Mouse (Mus musculus): Measurements from ENCODE around the gene Lpar2. TPM values are rescaled to one million over a fixed set of nuclear protein-coding genes. Genes with fewer than 3 reads are reported as not detected.

The Lpar2 gene
- polyA plus RNA-seq, 1 experiment from 2014 or later: 1.7 TPM

DNA sequence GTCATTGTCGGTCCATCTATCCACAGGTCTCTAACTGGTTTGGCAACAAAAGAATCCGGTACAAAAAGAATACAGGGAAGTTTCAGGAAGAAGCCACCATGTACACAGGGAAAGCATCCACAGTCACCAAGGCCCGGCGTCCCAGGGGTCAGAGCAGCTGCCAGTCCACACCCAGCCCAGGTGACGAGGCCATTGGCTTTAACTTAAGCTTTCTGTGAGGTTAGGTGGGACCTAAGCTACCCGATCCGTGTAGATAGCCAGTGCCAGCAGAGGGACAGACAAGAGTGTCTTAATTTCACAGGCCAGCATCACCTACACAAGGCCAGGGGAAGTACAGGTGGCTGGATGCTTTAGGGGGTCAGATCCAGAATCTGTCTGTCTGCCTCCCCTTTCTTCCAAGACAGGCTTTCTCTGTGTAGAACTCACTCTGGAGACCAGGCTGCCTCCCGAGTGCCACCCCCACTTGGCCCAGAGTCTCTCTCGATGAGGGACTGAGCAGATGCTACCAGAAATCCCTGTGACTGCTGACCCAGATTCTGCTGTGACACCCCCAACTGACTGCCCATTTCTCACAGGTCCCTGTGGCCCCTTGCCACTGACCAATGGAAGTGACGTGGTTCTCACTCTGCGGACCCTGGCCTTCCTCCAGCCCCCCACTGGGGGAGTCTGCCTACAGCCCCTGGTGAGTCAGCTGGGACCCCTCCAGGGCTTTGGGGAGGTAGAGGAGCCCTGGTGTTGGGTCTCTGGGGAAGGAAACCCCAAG lies 48.0 kb downstream of the Lpar2 start:
- Histone ChIP-seq H3K4me3 (ENCODE audit: low read length) (no peak overlapping the region), H3K9me3 (ENCODE audit: control insufficient read depth, low read length) (no peaks in the 10 kb centered on the region), H3K4me1 (ENCODE audit: control insufficient read depth, insufficient read depth, low read length) (no peaks in the 10 kb centered on the region), H3K27ac (ENCODE audit: low read depth, low read length) (no peak overlapping the region), H3K4me2 (replicated peaks; ENCODE audit: low read depth, low read length) (no peak overlapping the region), H3K9ac (ENCODE audit: low read depth, low read length) (no peak overlapping the region), H3K27me3 (ENCODE audit: control insufficient read depth, insufficient read depth, low read length) (no peaks in the 10 kb centered on the region), H3K36me3 (ENCODE audit: control insufficient read depth, insufficient read depth, low read length) (no peaks in the 10 kb centered on the region)
- 83% methylated on average over 11 of the region's 11 CpGs for WGBS
- no peak for ATAC-seq (ENCODE audit: low FRiP score, low TSS enrichment)

- no peak overlapping the region for H3K27ac ChIP-seq (ENCODE audit: low read depth, low read length)
- H3K9me3 ChIP-seq (ENCODE audit: control insufficient read depth, low read length): no peaks in the 10 kb centered on the region
- H3K36me3 ChIP-seq (ENCODE audit: control insufficient read depth, insufficient read depth, low read length): no peaks in the 10 kb centered on the region
- no peak for ATAC-seq (ENCODE audit: low FRiP score, low TSS enrichment)
- 83% methylated on average over 6 of the region's 6 CpGs for WGBS
- no peak overlapping the region for H3K4me3 ChIP-seq (ENCODE audit: low read length)
- H3K4me1 ChIP-seq (ENCODE audit: control insufficient read depth, insufficient read depth, low read length): no peaks in the 10 kb centered on the region
- H3K4me2 ChIP-seq (replicated peaks; ENCODE audit: low read depth, low read length): no peak overlapping the region
- no peaks in the 10 kb centered on the region for H3K27me3 ChIP-seq (ENCODE audit: control insufficient read depth, insufficient read depth, low read length)
- no peak overlapping the region for H3K9ac ChIP-seq (ENCODE audit: low read depth, low read length)
Observed at GRCm38 (mm10) chr8:69870907-69871306, 48.7 kb downstream of the Lpar2 start.

- H3K4me1 ChIP-seq (ENCODE audit: control insufficient read depth, insufficient read depth, low read length): no peaks in the 10 kb centered on the region
- H3K4me2 ChIP-seq (replicated peaks; ENCODE audit: low read depth, low read length): no peak overlapping the region
- H3K36me3 ChIP-seq (ENCODE audit: control insufficient read depth, insufficient read depth, low read length): no peaks in the 10 kb centered on the region
- no peak overlapping the region for H3K27ac ChIP-seq (ENCODE audit: low read depth, low read length)
- WGBS: 11% methylated on average over 9 of the region's 9 CpGs
- peaks cover 10% of the 10 kb centered on the region for H3K27me3 ChIP-seq (ENCODE audit: control insufficient read depth, insufficient read depth, low read length)
- no peak for ATAC-seq (ENCODE audit: low FRiP score, low TSS enrichment)
- no peak overlapping the region for H3K9ac ChIP-seq (ENCODE audit: low read depth, low read length)
- no peaks in the 10 kb centered on the region for H3K9me3 ChIP-seq (ENCODE audit: control insufficient read depth, low read length)
- H3K4me3 ChIP-seq (ENCODE audit: low read length): no peak overlapping the region
Observed at GRCm38 (mm10) chr8:69874155-69874554, 51.9 kb downstream of the Lpar2 start.

DNA sequence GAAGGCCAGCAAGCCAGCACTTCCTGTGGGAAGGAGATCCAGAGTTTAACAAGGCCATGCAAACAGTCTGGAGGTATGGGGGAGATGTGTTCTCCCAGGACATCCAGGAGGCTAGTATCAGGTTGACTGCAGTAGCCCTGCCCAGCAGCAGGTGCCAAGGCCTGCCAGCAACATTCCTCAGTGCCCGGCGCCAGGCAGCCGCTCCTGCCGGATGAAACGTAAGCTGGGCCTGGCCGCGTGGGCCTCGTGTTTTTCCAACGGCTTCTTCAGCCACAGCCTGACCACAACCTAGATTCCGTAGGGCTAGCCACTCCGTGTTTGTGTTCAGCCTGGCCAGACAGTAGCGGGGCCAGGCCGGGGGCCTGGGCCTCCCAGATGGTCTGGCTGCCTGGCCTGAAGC lies 52.4 kb downstream of the Lpar2 start:
- no peaks in the 10 kb centered on the region for H3K36me3 ChIP-seq (ENCODE audit: control insufficient read depth, insufficient read depth, low read length)
- H3K9ac ChIP-seq (ENCODE audit: low read depth, low read length): no peak overlapping the region
- no peak overlapping the region for H3K4me2 ChIP-seq (replicated peaks; ENCODE audit: low read depth, low read length)
- H3K4me1 ChIP-seq (ENCODE audit: control insufficient read depth, insufficient read depth, low read length): no peaks in the 10 kb centered on the region
- 80% methylated on average over 13 of the region's 13 CpGs for WGBS
- H3K27ac ChIP-seq (ENCODE audit: low read depth, low read length): no peak overlapping the region
- no peak for ATAC-seq (ENCODE audit: low FRiP score, low TSS enrichment)
- no peak overlapping the region for H3K4me3 ChIP-seq (ENCODE audit: low read length)
- peaks cover 15% of the 10 kb centered on the region for H3K27me3 ChIP-seq (ENCODE audit: control insufficient read depth, insufficient read depth, low read length)
- H3K9me3 ChIP-seq (ENCODE audit: control insufficient read depth, low read length): no peaks in the 10 kb centered on the region

DNA sequence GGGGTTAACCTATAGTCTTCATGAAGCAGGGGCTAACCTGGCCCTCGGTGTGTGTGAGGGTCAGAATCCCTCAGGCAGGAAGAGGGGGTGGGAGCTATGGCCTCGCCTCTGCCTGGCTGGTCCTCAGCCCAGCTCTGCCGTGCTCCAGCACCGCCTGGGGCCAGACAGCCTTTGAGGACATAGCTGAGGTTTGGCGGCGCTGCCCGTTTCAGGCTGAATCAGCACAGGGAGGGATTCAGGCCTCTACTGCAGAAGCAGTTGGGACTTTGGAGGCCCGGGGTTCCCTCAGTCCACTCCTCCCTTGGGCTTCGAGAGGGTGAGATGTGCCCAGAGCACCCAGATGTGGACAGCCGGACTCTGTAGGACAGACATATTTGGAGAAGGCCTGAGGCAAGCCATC lies 53.9 kb downstream of the Lpar2 start:
- Histone ChIP-seq H3K9ac (ENCODE audit: low read depth, low read length) (no peak overlapping the region), H3K4me3 (ENCODE audit: low read length) (no peak overlapping the region), H3K27me3 (ENCODE audit: control insufficient read depth, insufficient read depth, low read length) (peaks cover 29% of the 10 kb centered on the region), H3K36me3 (ENCODE audit: control insufficient read depth, insufficient read depth, low read length) (no peaks in the 10 kb centered on the region), H3K27ac (ENCODE audit: low read depth, low read length) (no peak overlapping the region), H3K4me2 (replicated peaks; ENCODE audit: low read depth, low read length) (no peak overlapping the region), H3K4me1 (ENCODE audit: control insufficient read depth, insufficient read depth, low read length) (no peaks in the 10 kb centered on the region), H3K9me3 (ENCODE audit: control insufficient read depth, low read length) (no peaks in the 10 kb centered on the region)
- WGBS: 41% methylated on average over 10 of the region's 10 CpGs
- ATAC-seq (ENCODE audit: low FRiP score, low TSS enrichment): no peak

GRCm38 (mm10) chr8:69876967-69877366 lies 54.7 kb downstream of the Lpar2 start:
- peaks cover 38% of the 10 kb centered on the region for H3K27me3 ChIP-seq (ENCODE audit: control insufficient read depth, insufficient read depth, low read length)
- H3K4me2 ChIP-seq (replicated peaks; ENCODE audit: low read depth, low read length): no peak overlapping the region
- 0 out of 2 replicates have a peak, but pooled peaks cover 2% of the 10 kb centered on the region for H3K4me1 ChIP-seq (ENCODE audit: control insufficient read depth, insufficient read depth, low read length)
- H3K36me3 ChIP-seq (ENCODE audit: control insufficient read depth, insufficient read depth, low read length): no peaks in the 10 kb centered on the region
- H3K9ac ChIP-seq (ENCODE audit: low read depth, low read length): no peak overlapping the region
- H3K9me3 ChIP-seq (ENCODE audit: control insufficient read depth, low read length): no peaks in the 10 kb centered on the region
- no peak overlapping the region for H3K4me3 ChIP-seq (ENCODE audit: low read length)
- no peak for ATAC-seq (ENCODE audit: low FRiP score, low TSS enrichment)
- 78% methylated on average over 10 of the region's 10 CpGs for WGBS
- H3K27ac ChIP-seq (ENCODE audit: low read depth, low read length): no peak overlapping the region

DNA sequence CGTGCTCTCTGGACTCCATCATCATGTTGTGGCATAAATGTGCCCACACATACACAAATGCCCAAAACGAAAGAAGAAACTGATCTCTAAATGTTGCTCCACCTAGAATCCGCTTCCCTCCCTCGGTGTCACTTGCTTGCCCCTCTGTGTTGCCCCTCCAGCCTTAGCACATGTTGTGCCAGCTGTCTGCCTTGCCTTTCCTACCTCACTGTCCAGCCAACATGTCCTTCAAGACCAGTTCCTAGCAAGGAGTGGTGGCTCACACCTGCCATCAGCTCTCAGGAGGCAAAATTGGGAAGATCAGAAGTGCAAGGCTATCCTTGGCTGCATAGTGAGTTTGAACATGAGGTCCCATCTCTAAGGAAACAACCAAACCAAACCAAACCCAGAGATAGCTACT lies 55.2 kb downstream of the Lpar2 start:
- Histone ChIP-seq H3K9me3 (ENCODE audit: control insufficient read depth, low read length) (no peaks in the 10 kb centered on the region), H3K36me3 (ENCODE audit: control insufficient read depth, insufficient read depth, low read length) (no peaks in the 10 kb centered on the region), H3K9ac (ENCODE audit: low read depth, low read length) (no peak overlapping the region), H3K4me2 (replicated peaks; ENCODE audit: low read depth, low read length) (no peak overlapping the region), H3K27ac (ENCODE audit: low read depth, low read length) (no peak overlapping the region), H3K4me1 (ENCODE audit: control insufficient read depth, insufficient read depth, low read length) (0 out of 2 replicates have a peak, but pooled peaks cover 3% of the 10 kb centered on the region), H3K27me3 (ENCODE audit: control insufficient read depth, insufficient read depth, low read length) (peaks cover 42% of the 10 kb centered on the region), H3K4me3 (ENCODE audit: low read length) (no peak overlapping the region)
- ATAC-seq (ENCODE audit: low FRiP score, low TSS enrichment): no peak
- WGBS: 88% methylated on average over 4 of the region's 4 CpGs

DNA sequence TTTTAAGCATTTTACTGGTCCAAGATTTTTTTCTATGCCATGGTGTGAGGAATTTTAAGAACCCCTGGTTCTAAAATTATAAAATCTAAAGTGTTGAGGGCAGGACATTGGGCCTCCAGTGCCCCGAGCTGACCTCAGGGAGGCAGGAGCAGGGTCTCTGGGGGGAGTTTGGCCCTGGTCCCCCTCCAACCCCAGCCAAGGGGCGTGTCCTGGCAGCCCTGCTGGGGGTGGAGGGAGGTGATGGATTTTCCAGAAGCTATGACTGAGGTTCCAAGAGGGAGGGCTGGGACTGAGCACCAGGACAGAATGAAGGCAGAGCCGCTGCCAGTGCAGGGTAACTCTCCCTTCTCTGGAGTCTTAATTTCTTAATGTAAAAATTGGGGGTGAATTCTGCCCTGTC lies 55.8 kb downstream of the Lpar2 start:
- Histone ChIP-seq H3K36me3 (ENCODE audit: control insufficient read depth, insufficient read depth, low read length) (no peaks in the 10 kb centered on the region), H3K4me1 (ENCODE audit: control insufficient read depth, insufficient read depth, low read length) (0 out of 2 replicates have a peak, but pooled peaks cover 3% of the 10 kb centered on the region), H3K9ac (ENCODE audit: low read depth, low read length) (no peak overlapping the region), H3K27me3 (ENCODE audit: control insufficient read depth, insufficient read depth, low read length) (peaks cover 48% of the 10 kb centered on the region), H3K4me2 (replicated peaks; ENCODE audit: low read depth, low read length) (no peak overlapping the region), H3K4me3 (ENCODE audit: low read length) (no peak overlapping the region), H3K9me3 (ENCODE audit: control insufficient read depth, low read length) (no peaks in the 10 kb centered on the region), H3K27ac (ENCODE audit: low read depth, low read length) (no peak overlapping the region)
- no peak for ATAC-seq (ENCODE audit: low FRiP score, low TSS enrichment)
- WGBS: 67% methylated on average over 3 of the region's 3 CpGs

DNA sequence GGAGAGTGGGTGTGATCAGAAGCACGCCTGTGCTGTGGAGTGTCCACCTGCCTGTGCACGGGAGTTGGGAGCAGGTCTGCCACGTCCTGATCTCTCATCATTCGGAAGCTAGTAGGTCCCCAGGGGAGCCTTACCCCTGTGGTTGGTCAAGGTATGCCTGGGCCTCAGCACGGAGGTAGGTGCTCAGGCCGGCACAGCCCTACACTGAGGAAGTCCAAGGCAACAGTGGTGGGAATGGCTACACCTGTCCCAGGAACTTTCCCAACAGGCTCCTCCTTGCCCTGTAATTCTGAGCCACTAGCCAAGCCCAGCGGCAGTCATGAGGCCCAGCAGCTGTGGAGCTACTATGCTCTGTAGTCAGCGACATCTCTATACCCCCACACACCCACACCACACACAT lies 57.4 kb downstream of the Lpar2 start:
- Histone ChIP-seq H3K4me1 (ENCODE audit: control insufficient read depth, insufficient read depth, low read length) (0 out of 2 replicates have a peak, but pooled peaks cover 3% of the 10 kb centered on the region), H3K27me3 (ENCODE audit: control insufficient read depth, insufficient read depth, low read length) (peaks cover 65% of the 10 kb centered on the region), H3K9me3 (ENCODE audit: control insufficient read depth, low read length) (no peaks in the 10 kb centered on the region), H3K9ac (ENCODE audit: low read depth, low read length) (no peak overlapping the region), H3K36me3 (ENCODE audit: control insufficient read depth, insufficient read depth, low read length) (no peaks in the 10 kb centered on the region), H3K4me3 (ENCODE audit: low read length) (no peak overlapping the region), H3K4me2 (replicated peaks; ENCODE audit: low read depth, low read length) (no peak overlapping the region), H3K27ac (ENCODE audit: low read depth, low read length) (no peak overlapping the region)
- 58% methylated on average over 8 of the region's 8 CpGs for WGBS
- ATAC-seq (ENCODE audit: low FRiP score, low TSS enrichment): no peak
